Mouse (Mus musculus): Measurements from ENCODE around the gene Rassf1.
A peak's percentile ranks its signal among the peaks of the same experiment; 100 is the strongest.

Gene Rassf1

DNA sequence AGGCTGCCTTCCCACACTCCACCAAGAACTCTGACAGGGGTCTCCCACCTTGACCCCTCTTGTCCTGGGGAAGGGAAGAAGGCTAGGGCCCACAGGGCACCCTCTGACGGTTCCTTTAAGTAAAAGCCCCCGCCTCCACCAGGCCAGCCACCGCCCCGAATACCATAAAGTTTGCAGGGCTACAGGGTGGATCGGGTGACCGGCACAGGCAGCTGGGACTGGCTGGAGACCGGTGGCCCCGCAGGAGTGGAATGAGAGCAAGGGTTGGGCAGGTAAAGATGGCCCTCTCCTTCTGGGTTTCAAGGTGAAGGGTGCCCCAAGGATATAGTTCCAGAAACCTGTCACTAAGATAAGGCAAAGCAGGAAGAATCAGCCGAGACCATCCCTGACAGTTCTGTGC is 55.2 kb downstream of the Rassf1 start:
- DNase-seq, result no peak

DNA sequence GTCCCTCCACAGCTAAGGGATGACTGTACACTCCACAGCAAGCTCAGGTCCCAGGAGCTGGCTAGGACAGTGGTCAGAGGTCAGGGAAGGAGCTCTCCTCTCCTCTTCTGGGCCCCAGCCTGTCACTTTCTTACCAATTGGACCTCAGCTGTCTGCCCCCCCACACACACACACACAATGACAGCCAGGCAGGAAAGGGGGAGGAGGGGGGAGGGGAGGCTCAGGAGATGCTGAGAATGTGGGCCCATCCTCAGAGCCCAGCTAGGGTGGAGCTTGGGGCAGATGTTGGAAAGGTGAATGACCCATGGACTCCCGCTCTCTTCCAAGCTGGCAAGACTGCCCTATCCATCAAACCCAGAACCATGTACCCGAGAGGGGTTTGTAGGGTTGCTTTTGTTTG is 55.7 kb downstream of the Rassf1 start:
- no peak for DNase-seq

DNA sequence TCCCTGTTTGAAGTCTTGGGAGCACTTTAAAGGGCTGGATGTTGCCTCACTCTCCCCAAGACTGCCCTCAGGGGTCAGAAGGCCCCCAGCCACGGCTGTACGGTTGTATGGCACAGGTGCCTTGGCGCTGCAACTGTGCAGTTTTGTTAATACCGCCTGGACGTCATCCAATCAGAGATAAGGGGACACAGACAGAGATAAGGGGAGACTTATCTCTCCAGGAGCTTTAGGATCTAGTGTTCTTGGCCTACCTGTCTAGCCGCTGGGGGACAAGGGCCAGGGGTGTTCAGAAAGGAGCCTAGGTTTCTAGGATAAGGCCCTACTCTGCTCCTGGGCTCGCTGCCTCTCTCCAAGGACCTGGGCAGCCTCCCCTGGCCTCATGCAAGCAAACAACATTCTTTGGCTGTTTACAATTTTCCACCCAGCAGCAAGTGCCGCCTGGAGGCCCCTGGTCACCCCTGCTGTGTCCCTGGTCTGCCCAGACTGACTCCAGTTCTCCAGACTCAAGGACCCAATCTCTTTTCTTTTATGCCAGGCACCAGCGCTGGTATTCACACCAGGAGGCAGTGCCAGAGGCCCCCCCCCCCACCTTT is 56.4 kb downstream of the Rassf1 start:
- no peak for DNase-seq

DNA sequence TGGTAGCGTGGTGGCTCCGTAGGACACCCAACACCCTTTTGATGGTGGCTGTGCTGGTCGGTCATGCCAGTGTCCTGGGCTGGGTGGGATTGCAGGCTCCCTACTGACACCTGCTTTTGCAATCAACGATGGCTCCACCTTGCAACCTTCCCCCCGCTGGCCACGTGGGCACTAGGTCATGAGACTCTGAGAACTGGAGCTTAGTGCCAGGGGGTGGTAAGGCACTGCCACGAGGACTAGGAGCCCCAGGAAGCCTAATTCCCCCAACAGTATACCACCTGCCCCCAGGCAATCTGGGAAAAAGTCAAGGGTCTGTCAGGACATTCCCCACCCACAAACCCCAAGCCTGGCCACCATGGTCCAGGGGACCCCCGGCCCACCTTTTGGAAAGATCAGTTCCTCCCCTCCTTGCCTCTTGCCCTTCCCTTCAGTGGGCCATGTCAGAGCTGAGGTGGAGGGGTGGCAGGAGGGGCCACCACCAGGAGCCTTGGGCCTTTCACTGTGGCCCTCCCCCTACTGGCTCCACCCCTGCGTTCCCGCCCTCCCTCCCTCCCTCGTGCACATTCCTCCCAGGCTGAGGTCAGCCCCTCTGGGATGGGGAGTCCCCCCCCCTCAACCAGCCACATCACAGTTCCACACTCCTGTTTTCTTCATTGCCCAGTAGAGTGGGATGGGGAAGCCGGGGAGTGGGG is 57.5 kb downstream of the Rassf1 start, which contains the start of gene Sema3b:
TSS of gene Sema3b (minus strand) at position 489 of the 692 bp plus-strand sequence.
- no peak for DNase-seq

DNA sequence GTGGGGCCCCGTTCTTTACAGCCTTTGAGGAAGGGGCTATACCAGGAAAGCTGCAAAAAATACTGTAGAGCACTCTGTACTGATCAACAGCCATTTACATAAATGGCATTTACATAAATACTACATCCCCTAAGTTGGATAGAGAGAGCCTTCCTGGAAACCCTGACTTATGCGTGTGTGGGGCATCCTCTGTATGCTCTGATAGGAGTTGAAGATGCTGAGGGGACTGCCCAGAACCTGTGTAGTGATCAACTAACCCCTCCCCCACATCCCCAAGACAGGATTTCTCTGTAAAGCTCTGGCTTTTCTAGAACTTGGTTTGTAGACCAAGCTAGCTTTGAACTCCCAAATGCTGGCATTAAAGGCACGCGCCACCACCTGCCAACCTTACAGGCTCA is 58.1 kb downstream of the Rassf1 start:
- no peak for DNase-seq

DNA sequence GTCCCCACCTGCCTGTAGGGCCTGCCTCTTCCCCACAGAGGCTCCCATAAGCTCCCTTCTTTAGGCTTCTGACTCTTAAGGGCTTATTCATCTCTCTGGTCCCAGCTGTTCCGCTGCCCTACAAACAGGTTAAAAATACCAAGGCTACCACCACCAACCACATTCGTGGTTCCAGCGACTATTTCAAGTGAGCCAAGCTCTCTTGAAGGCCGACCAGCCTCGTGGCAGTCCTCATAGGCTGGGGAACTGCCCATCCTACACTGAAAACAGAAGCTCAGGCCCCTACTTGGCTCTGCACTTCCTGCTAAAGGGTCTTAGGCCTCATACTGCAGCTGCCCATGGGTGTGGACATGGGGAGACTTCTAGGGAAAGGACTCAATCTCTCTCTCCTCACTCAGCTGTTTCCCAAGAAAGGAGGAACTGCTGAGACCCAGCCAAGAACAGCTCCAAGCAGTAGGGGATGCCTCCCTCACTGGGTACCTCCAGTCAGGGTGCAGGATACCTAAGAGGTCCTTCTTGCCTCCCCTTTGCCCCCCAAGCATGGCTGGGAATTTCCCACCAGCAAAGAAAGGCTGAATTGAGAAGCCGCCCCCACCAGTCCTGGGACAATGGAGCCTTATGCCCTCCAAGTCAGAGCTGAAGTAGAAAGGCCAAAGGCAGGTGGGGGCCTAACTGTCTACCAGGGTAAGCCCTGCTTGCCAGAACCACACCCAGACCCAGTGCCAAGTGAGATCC is 60.3 kb downstream of the Rassf1 start:
- DNase-seq, result peak; percentile 45
